8 mouse cellular contexts compared by ENCODE assay signal in genomic region chr4:109677221-109677620, GRCm38 (mm10). TPM values are rescaled to one million over a fixed set of nuclear protein-coding genes. Genes with fewer than 3 reads are reported as not detected.
DNase-seq lines count a peak whose midpoint lies in the region; ATAC-seq and TF ChIP-seq lines count a peak whose summit lies in the region.

No protein-coding gene starts in this region.

- TF ChIP-seq POLR2A in thymus, adult 2 months (IDR thresholded peaks at IDR 0.05; ENCODE audit: control insufficient read depth, extremely low read depth, insufficient read depth, low read length, poor library complexity) = no peak
- no peak for TF ChIP-seq POLR2A in limb, embryonic 14.5 days (IDR thresholded peaks at IDR 0.05; ENCODE audit: borderline replicate concordance, extremely low read depth, insufficient read depth, insufficient read length)

- TF ChIP-seq EP300 in stomach, postnatal 0 days (optimal IDR thresholded peaks at IDR 0.05) = no peak

- no peaks in the 10 kb centered on the region for H3K4me1 ChIP-seq in thymus, adult 2 months (replicated peaks; ENCODE audit: control insufficient read depth, insufficient read depth, low read length)
- H3K4me1 ChIP-seq in limb, embryonic 14.5 days (ENCODE audit: control insufficient read depth, insufficient read depth, low read length) = peaks cover 6% of the 10 kb centered on the region
- H3K4me1 ChIP-seq in stomach, postnatal 0 days (replicated peaks; ENCODE audit: control insufficient read depth, insufficient read depth) = no peaks in the 10 kb centered on the region

- H3K9ac ChIP-seq in limb, embryonic 14.5 days (ENCODE audit: low read depth, low read length, severe bottlenecking) = peak overlapping the region; percentile 80
- peak overlapping the region; percentile 83 for H3K9ac ChIP-seq in stomach, postnatal 0 days (ENCODE audit: low read length)

- no peak for TF ChIP-seq CTCF in thymus, adult 2 months (IDR thresholded peaks at IDR 0.05; ENCODE audit: borderline replicate concordance, control insufficient read depth, extremely low read depth, insufficient read depth, low read length, poor library complexity)
- no peak for TF ChIP-seq CTCF in stomach, postnatal 0 days (IDR thresholded peaks at IDR 0.05; ENCODE audit: low read depth)

- ATAC-seq in limb, embryonic 14.5 days (ENCODE audit: low FRiP score, low read depth) = no peak
- ATAC-seq in stomach, postnatal 0 days (ENCODE audit: low FRiP score, low TSS enrichment) = no peak

- H3K4me3 ChIP-seq in thymus, adult 2 months (ENCODE audit: control insufficient read depth, insufficient read depth, low read length) = peak overlapping the region; percentile 81
- H3K4me3 ChIP-seq in limb, embryonic 14.5 days (replicated peaks; ENCODE audit: low read length) = peak overlapping the region; percentile 84
- H3K4me3 ChIP-seq in stomach, postnatal 0 days (ENCODE audit: low read depth, low read length) = peak overlapping the region; percentile 82

- H3K9me3 ChIP-seq in limb, embryonic 14.5 days (ENCODE audit: control insufficient read depth, low read length) = no peaks in the 10 kb centered on the region
- H3K9me3 ChIP-seq in stomach, postnatal 0 days (ENCODE audit: control insufficient read depth, low read length) = no peaks in the 10 kb centered on the region

- peak overlapping the region; percentile 73; the same call in 1 of the 2 replicates for H3K27ac ChIP-seq in thymus, adult 2 months (ENCODE audit: control insufficient read depth, insufficient read depth, low read length)
- peak overlapping the region; percentile 89 for H3K27ac ChIP-seq in limb, embryonic 14.5 days (replicated peaks; ENCODE audit: low read depth, low read length)
- H3K27ac ChIP-seq in stomach, postnatal 0 days (replicated peaks) = peak overlapping the region; percentile 98

- no peaks in the 10 kb centered on the region for H3K36me3 ChIP-seq in thymus, adult 2 months (ENCODE audit: control insufficient read depth, insufficient read depth, low read length)
- no peaks in the 10 kb centered on the region for H3K36me3 ChIP-seq in limb, embryonic 14.5 days (ENCODE audit: control insufficient read depth, insufficient read depth, low read length)
- no peaks in the 10 kb centered on the region for H3K36me3 ChIP-seq in stomach, postnatal 0 days (ENCODE audit: control insufficient read depth, insufficient read depth, low read length)

- DNase-seq in embryo, embryonic 10.5 days (ENCODE audit: low spot score) = peak; percentile 13
- no peak for DNase-seq in embryo, embryonic 11 days
- no peak for DNase-seq in thymus, adult 2 months
- DNase-seq in thymus, postnatal 25 days = no peak
- DNase-seq in limb, embryonic 14.5 days (ENCODE audit: low spot score) = no peak
- DNase-seq in stomach, postnatal 0 days (ENCODE audit: low spot score) = no peak
- DNase-seq in urinary bladder, postnatal 36 days (ENCODE audit: low spot score in 2 of 2) = no peak
- DNase-seq in adipocyte (ENCODE audit: low spot score) = no peak

- peak overlapping the region; percentile 63 for H3K4me2 ChIP-seq in limb, embryonic 14.5 days (replicated peaks; ENCODE audit: low read depth, low read length, severe bottlenecking)
- peak overlapping the region; percentile 48 for H3K4me2 ChIP-seq in stomach, postnatal 0 days (replicated peaks; ENCODE audit: low read depth)

- H3K27me3 ChIP-seq in thymus, adult 2 months (ENCODE audit: control insufficient read depth, insufficient read depth, low read length) = no peaks in the 10 kb centered on the region
- no peaks in the 10 kb centered on the region for H3K27me3 ChIP-seq in limb, embryonic 14.5 days (ENCODE audit: control insufficient read depth, insufficient read depth, low read length)
- no peaks in the 10 kb centered on the region for H3K27me3 ChIP-seq in stomach, postnatal 0 days (ENCODE audit: control insufficient read depth, insufficient read depth, low read length)

- 0% methylated on average over 3 of the region's 3 CpGs for WGBS in thymus, adult 2 months
- WGBS in limb, embryonic 14.5 days = 1% methylated on average over 3 of the region's 3 CpGs
- 1% methylated on average over 3 of the region's 3 CpGs for WGBS in stomach, postnatal 0 days

RNA-seq across cellular contexts. Expression of gene Faf1, which starts 0.8 kb away (rescaled TPM):
- 11.1 and 16.0 TPM in 2 replicates for polyA plus RNA-seq in thymus, adult 2 months (2012; rRNA removed)
- 14.2 and 16.8 TPM in 2 replicates for polyA plus RNA-seq in limb, embryonic 14.5 days (2012; rRNA removed)
- 32.2 and 33.0 TPM in 2 replicates for polyA plus RNA-seq in limb, embryonic 14.5 days (2014; fragmentation: Nextera tagmentation; extraction: Ambion mirVana)
- polyA plus RNA-seq in stomach, postnatal 0 days (2015; fragmentation: Nextera tagmentation; extraction: Ambion mirVana) = 20.8 and 22.4 TPM in 2 replicates

RNA-seq across cellular contexts. Expression of gene Cdkn2c, which starts 10.2 kb away (rescaled TPM):
- polyA plus RNA-seq in thymus, adult 2 months (2012; rRNA removed) = 35.4 and 58.6 TPM in 2 replicates
- 12.6 and 14.5 TPM in 2 replicates for polyA plus RNA-seq in limb, embryonic 14.5 days (2012; rRNA removed)
- polyA plus RNA-seq in limb, embryonic 14.5 days (2014; fragmentation: Nextera tagmentation; extraction: Ambion mirVana) = 11.8 and 13.4 TPM in 2 replicates
- polyA plus RNA-seq in stomach, postnatal 0 days (2015; fragmentation: Nextera tagmentation; extraction: Ambion mirVana) = 9.1 and 9.5 TPM in 2 replicates
